Mouse (Mus musculus) limb, embryonic 15.5 days (tissue): ENCODE results near the gene Lrrc32. TPM values are rescaled to one million over a fixed set of nuclear protein-coding genes. Genes with fewer than 3 reads are reported as not detected.

Experiments
- ATAC-seq: fragments of 200-750 bp; cut with Nextera tagmentation; 2 replicates; pipeline ENCODE4 v1.8.0; 2017; ENCODE audit warnings: low read depth, moderate TSS enrichment; ENCODE audit not compliant: insufficient number of reproducible peaks, low FRiP score, low TSS enrichment
- H3K27ac ChIP-seq: fragments of 300-500 bp; sonication (generic); 2 replicates; pipeline ENCODE4 v1.5.1; 2015; ENCODE audit warnings: moderate library complexity, mild to moderate bottlenecking, inconsistent platforms
- H3K27me3 ChIP-seq: fragments of 300-500 bp; sonication (generic); 2 replicates; pipeline ENCODE4 v1.6.1; 2015; ENCODE audit warnings: inconsistent platforms
- H3K36me3 ChIP-seq: fragments of 300-500 bp; sonication (generic); 2 replicates; pipeline ENCODE4 v1.6.1; 2015; ENCODE audit warnings: inconsistent platforms
- H3K4me1 ChIP-seq: fragments of 300-500 bp; sonication (generic); 2 replicates; pipeline ENCODE4 v1.6.1; 2015; ENCODE audit warnings: inconsistent platforms
- H3K4me2 ChIP-seq: fragments of 300-500 bp; sonication (generic); 2 replicates; pipeline ENCODE4 v1.6.1; 2015; ENCODE audit warnings: mild to moderate bottlenecking, inconsistent platforms
- H3K4me3 ChIP-seq: fragments of 300-500 bp; sonication (generic); 2 replicates; pipeline ENCODE4 v1.5.1; 2015; ENCODE audit warnings: mild to moderate bottlenecking, inconsistent platforms
- H3K9ac ChIP-seq: fragments of 300-500 bp; sonication (generic); 2 replicates; pipeline ENCODE4 v1.6.1; 2015; ENCODE audit warnings: inconsistent platforms
- H3K9me3 ChIP-seq: fragments of 300-500 bp; sonication (generic); 2 replicates; pipeline ENCODE4 v1.6.1; 2016; ENCODE audit warnings: inconsistent platforms
- WGBS: fragments of 180-500 bp; shearing (Covaris S2); methylation state at CpG from one replicate; pipeline ENCODE4 v1.1.7; 2015; 5-methylcytosine and 5-hydroxymethylcytosine counted together
- polyA plus RNA-seq: library from polyadenylated mRNA; unstranded; fragments of >200 nt; fragmentation: Nextera tagmentation; extraction: Ambion mirVana; gene quantifications from 2 replicates; pipeline ENCODE4 v1.2.1, GENCODE M21; 2015

Lrrc32 gene
- polyA plus RNA-seq, 1 experiment from 2014 or later = 8.8 TPM

- Histone ChIP-seq H3K4me3 (no peak overlapping the region), H3K4me2 (no peak overlapping the region), H3K9ac (no peak overlapping the region), H3K4me1 (peaks cover 34% of the 10 kb centered on the region), H3K27ac (no peak overlapping the region), H3K9me3 (no peaks in the 10 kb centered on the region), H3K36me3 (no peaks in the 10 kb centered on the region), H3K27me3 (no peaks in the 10 kb centered on the region)
- 83% methylated on average over 3 of the region's 3 CpGs for WGBS
- no peak for ATAC-seq
Measured at GRCm38 (mm10) chr7:98542267-98542666, 53.2 kb downstream of the Lrrc32 start.

GRCm38 (mm10) chr7:98542731-98543142, 53.7 kb downstream of the Lrrc32 start:
- no peak for ATAC-seq
- Histone ChIP-seq H3K4me3 (no peak overlapping the region), H3K9ac (no peak overlapping the region), H3K36me3 (no peaks in the 10 kb centered on the region), H3K4me1 (peaks cover 30% of the 10 kb centered on the region), H3K27ac (no peak overlapping the region), H3K4me2 (no peak overlapping the region), H3K9me3 (no peaks in the 10 kb centered on the region), H3K27me3 (no peaks in the 10 kb centered on the region)
- WGBS = 44% methylated on average over 6 of the region's 6 CpGs

- Histone ChIP-seq H3K9ac (no peak overlapping the region), H3K27me3 (no peaks in the 10 kb centered on the region), H3K4me3 (no peak overlapping the region), H3K27ac (no peak overlapping the region), H3K36me3 (no peaks in the 10 kb centered on the region), H3K9me3 (no peaks in the 10 kb centered on the region), H3K4me2 (no peak overlapping the region), H3K4me1 (peaks cover 23% of the 10 kb centered on the region)
- ATAC-seq = no peak
- 40% methylated on average over 11 of the region's 11 CpGs for WGBS
Measured at GRCm38 (mm10) chr7:98543853-98544370, 54.8 kb downstream of the Lrrc32 start.

- no peak overlapping the region for H3K27ac ChIP-seq
- H3K4me1 ChIP-seq = peaks cover 23% of the 10 kb centered on the region
- WGBS = 53% methylated on average over 3 of the region's 3 CpGs
- no peaks in the 10 kb centered on the region for H3K9me3 ChIP-seq
- no peaks in the 10 kb centered on the region for H3K36me3 ChIP-seq
- no peak overlapping the region for H3K4me2 ChIP-seq
- no peak for ATAC-seq
- no peak overlapping the region for H3K4me3 ChIP-seq
- H3K9ac ChIP-seq = no peak overlapping the region
- no peaks in the 10 kb centered on the region for H3K27me3 ChIP-seq
Measured at GRCm38 (mm10) chr7:98544556-98544955, 55.5 kb downstream of the Lrrc32 start.

GRCm38 (mm10) chr7:98548839-98549238, 59.8 kb downstream of the Lrrc32 start:
- 34% methylated on average over 3 of the region's 3 CpGs for WGBS
- Histone ChIP-seq H3K4me3 (no peak overlapping the region), H3K27ac (no peak overlapping the region), H3K9ac (no peak overlapping the region), H3K4me1 (peaks cover 13% of the 10 kb centered on the region), H3K36me3 (no peaks in the 10 kb centered on the region), H3K27me3 (no peaks in the 10 kb centered on the region), H3K9me3 (no peaks in the 10 kb centered on the region), H3K4me2 (no peak overlapping the region)
- no peak for ATAC-seq

GRCm38 (mm10) chr7:98550596-98550995, 61.5 kb downstream of the Lrrc32 start:
- no peak overlapping the region for H3K27ac ChIP-seq
- H3K4me1 ChIP-seq = peaks cover 4% of the 10 kb centered on the region
- no peaks in the 10 kb centered on the region for H3K27me3 ChIP-seq
- H3K4me2 ChIP-seq = no peak overlapping the region
- H3K4me3 ChIP-seq = no peak overlapping the region
- H3K9me3 ChIP-seq = no peaks in the 10 kb centered on the region
- 22% methylated on average over 2 of the region's 2 CpGs for WGBS
- no peak for ATAC-seq
- H3K36me3 ChIP-seq = no peaks in the 10 kb centered on the region
- H3K9ac ChIP-seq = no peak overlapping the region

GRCm38 (mm10) chr7:98551041-98551440, 62.0 kb downstream of the Lrrc32 start:
- Histone ChIP-seq H3K9me3 (no peaks in the 10 kb centered on the region), H3K27me3 (no peaks in the 10 kb centered on the region), H3K4me1 (peaks cover 4% of the 10 kb centered on the region), H3K36me3 (no peaks in the 10 kb centered on the region), H3K4me2 (no peak overlapping the region), H3K9ac (no peak overlapping the region), H3K27ac (no peak overlapping the region), H3K4me3 (no peak overlapping the region)
- 54% methylated on average over 3 of the region's 3 CpGs for WGBS
- no peak for ATAC-seq

Other genes starting within 250 kb of the Lrrc32 start
- 47.2 and 48.3 TPM in 2 replicates for gene Acer3, start 168.1 kb upstream of the Lrrc32 start, polyA plus RNA-seq
- gene Tsku, start 128.0 kb upstream of the Lrrc32 start, polyA plus RNA-seq = 20.7 and 21.6 TPM in 2 replicates
- gene Gucy2d, start 48.9 kb upstream of the Lrrc32 start, polyA plus RNA-seq = not detected in 2 replicates
- 23.8 and 25.5 TPM in 2 replicates for gene Emsy, start 167.5 kb downstream of the Lrrc32 start, polyA plus RNA-seq
- 49.9 and 57.0 TPM in 2 replicates for gene Thap12, start 213.8 kb downstream of the Lrrc32 start, polyA plus RNA-seq